Mouse (Mus musculus) cerebellum, postnatal 14 days (tissue): Measurements from ENCODE around the gene Dgkz.
A peak's percentile ranks its signal among the peaks of the same experiment; 100 is the strongest.

ENCODE experiments used
- DNase-seq, 2 experiments: peaks; one replicate each; pipeline ENCODE4 v3.0.0; 2021; ENCODE audit warnings: mixed read lengths in 2 of 2

Dgkz gene

DNA sequence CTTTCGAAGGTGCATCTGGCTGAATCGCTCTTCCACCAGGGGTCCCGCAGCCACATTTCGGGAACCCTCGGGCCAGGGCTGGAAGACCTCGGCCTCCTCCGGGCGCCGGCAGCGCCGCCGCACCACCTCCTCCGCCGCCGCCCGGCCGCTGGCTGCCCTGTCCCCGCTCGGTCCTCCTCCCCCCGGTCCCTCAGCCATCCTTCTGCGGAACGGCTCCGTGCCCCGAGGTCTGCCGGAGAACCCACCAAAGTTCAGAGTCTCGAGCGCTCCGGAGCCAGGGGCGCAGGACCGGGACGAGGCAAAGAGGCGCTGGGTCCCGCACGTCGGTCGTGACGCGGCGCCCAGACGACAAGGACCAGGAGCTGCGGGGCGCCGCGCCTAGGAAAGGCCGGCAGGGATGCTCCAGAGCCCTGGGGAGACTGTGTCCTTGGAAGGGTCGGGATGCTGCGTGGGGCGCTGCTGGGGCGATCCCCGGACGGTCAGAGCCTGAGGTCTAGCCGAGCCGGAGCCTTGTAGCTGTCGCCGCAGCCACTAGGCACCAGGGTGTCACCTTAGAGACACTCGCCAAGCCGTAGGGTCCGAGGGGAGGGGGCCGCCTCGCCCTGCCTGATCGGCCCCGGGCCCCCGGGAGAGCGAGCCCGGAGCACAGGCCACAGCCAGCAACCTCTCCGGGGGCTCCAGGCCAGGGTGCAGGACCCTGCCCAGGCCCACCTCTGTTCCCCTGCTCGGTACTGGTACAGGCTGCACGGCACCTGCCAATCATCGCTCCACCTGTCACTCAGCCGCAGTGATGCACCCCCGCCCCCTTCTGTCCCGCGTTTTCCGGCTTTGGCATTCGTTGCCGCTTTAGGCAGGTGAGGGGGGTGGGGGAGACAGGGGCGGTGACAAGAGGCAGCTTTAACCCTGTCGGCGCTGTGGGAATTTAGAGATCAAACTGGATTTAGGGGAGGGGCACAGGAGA, at the start of gene Dgkz:
Dgkz (minus strand) TSS at position 284 of the 961 bp plus-strand sequence.
- DNase-seq = peak; percentile 42 to 58

DNA sequence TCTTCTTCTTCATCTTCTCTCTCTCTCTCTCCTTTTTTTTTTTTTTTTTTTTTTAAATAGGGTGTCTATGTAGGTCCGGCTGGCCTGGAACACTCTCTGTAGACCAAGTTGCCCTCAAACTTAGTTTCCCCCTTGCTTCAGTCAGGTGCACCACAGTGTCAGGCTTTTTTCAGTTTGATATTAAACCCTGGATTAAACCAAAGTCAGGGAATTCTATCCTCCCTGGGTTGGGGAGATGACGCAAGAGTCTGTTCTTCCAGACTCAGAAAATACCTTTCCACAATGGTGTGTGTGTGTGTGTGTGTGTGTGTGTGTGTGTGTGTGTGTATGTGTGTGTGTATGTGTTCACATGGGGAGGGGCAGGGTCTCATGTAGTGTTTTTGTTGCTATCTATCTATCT, 49.5 kb upstream of the Dgkz start:
- DNase-seq = no peak

DNA sequence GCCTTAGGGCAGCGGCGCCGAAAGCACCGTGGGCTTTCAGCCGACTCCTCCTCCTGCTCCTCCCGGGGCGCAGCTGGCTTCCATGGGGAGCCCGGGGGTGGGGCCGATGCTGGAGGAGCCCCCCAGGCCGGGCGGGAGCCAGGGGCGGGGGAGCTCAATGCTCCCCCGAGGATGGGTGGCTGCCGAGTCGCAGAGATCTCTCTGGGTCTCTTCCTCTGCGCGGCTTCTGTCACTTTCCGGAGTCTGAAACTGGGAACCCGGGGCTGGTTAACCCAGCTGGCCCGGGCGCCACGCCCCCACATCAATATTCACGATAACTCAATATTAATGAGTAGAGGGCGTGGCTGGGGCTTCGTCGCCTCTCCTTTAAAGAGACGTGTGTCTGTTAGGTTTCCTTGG, 48.6 kb upstream of the Dgkz start, which contains the start of gene Creb3l1:
Creb3l1 (minus strand) TSS at position 229 of the 399 bp plus-strand sequence.
- DNase-seq = peak; percentile 51 to 67

DNA sequence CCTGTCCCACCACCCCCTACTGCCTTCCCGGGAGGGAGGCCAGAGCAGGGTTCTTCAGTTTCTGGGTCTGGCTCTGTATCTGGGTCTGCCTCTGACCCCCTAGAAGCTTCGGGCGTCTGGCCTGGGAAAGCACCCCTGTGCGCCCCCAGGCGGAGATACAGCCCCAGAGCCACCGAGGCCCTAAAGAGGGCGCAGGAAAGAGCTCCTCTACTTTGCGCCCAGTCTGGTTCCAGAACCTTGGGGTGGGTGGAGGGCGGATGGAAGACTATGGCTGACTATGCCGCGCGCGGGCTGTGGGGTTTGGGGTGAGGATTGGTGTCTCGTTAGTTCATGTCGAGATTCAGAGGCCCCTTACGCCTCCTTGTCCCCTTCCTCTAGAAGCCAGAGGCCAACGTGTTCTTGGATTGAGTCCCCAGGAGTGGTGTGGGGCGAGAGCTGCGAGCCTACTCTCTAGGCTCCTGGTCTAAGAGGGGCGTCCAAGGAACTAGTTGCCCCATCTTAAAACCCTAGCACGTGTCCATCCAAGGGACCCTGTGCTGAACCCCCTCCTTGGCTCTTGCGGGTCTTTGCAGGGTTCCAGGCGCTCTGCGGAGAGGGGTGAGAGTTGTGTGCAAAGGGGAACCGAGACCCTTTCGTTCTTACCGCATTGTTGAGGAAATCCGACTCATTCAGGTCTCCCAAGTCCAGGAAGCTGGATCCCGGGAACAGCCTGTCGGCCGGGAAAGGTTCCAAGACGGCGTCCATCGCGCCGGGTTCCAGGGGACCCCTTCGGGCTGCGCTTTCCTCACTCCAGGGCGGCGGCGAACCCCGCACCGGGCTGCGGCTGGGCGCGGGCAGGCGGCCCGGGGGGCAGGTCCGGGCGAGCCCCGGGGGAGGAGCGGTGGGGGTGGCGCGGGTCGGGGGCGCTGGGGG, 48.0 kb upstream of the Dgkz start:
- peak; percentile 37 to 63 for DNase-seq

DNA sequence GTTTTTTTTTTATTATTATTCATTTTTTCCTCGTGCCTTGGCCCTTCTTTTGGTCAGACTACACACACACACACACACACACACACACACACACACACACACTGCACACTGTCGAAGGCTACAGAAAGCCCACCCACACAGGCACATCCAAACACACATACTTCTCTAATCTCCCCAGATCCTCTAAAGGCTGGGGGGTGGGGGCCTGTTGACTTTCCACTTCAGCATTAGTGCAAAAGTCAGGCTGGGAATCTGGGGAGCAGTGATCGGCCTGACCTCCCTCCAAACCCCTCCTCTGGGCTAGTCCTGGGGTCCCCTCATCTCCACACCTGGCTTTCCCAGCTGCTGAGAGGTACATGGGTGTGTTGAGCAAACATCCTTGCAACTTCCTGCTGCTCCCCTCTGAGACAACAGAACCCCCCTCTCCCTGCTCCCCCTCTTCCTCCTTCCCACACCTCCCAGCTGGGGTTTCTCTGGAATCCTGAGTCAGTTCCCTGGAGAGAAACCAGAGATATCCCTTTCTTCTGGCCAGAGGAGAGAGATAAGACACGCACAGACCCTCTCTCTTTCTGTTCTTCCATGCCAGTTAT, 45.1 kb upstream of the Dgkz start:
- no peak for DNase-seq

DNA sequence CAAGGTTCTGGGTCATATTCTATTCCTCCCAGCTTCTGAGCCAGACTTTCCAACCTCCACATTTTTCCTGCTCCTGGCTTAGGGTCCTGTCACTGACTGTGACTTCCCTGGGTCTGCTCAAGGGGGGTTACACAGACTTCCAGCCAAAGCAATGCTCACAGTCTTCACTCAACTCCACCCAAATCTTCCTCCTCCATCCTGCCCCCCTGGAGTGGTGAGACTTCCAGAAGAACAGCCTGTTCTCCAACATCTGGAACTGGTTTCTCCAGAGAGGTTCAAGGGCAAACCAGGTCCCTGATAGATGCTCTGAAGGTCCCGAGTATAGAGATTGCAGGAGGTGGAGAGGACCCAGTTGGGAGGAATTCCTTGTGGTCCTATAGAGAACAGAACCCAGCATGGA, 41.8 kb upstream of the Dgkz start:
- DNase-seq = no peak

DNA sequence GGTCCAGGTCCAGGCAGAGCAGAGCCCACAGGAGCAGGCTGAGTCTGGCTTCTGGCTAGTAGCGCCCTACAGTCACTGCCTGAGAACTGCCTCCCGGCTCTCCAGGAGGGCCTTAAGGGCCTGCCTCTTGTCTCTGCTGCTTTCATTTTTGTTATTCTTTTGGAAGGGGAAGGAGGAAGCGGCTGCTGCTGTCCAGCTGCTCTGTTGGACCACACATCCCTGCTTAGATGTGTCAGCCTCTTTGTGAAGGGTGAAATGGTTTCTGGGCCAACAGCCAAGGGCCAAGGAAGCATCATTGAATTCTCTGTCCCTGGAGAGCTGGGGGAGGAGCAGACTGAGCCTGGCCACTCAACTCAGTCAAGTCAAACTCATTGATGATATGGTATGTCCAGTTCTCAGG, 41.3 kb upstream of the Dgkz start:
- DNase-seq = peak; percentile 43 to 72

DNA sequence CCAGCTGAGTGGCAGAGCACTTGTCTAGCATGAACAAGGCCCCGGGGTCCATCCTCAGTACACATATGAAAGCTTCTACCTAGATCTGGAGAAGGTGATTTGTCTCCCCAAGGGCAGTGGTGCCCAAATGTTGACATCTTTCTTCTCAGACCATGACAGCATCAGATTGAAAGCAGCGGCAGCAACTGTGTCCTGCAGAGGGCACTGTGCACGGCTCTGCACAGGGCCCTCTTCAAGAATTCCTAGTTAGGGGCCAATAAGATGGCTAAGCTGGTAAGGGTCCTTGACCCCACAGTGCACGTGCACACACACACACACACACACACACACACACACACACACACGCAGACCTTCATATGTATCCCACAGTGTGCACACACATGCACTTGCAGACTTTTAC, 39.2 kb upstream of the Dgkz start:
- no peak for DNase-seq

DNA sequence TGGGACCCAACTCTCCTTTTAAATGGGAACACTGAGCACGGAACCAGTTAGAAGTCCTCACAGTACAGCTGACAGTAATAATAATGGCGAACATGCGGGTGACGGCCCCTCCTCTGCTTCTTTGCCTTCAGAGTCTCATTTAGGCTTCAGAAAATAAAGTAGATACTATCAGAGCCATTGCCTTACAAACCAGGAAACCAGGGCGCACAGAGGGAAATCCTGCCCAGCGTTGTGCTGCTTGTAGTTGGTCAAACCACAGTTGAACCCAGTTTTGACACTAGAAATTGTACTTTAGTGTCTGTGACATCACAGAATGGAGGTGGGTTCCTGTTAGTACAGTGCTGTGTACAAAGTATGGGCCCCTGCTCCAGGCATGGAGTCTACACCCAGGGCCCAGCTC, 38.6 kb upstream of the Dgkz start:
- DNase-seq = no peak

DNA sequence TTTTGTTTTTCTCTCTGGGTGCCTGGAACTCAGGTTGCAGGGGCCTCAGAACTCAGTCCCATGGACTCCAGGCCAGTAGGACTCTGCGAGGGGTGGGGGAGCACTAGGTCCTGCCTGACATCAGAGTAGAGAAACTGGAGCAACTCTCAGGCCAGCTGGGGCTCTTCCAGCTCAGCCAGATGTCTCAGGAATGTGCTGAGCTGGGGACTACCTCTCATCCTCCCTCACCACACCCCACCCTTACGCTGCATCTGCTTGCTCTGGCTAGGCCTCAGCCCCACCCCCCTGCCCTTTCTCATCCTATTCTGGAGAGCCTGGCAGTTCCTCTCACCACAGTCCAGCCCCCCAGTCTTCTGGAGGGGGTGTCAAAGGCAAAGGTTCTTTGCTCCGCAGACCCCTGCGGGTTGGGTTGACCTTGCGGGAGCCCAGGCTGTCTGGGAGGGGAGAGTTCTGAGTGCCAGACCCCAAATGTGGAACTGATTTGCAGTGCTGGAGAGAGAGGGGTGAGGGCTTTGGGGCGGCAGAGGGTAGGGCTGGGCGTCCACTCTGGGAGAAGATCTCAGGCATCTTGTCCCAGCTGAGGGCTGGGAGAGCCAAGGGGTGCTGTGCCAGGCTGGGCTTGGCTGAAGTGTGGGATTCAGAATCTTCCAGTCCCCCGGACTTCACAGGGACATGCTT, 37.2 kb upstream of the Dgkz start:
- DNase-seq = no peak

DNA sequence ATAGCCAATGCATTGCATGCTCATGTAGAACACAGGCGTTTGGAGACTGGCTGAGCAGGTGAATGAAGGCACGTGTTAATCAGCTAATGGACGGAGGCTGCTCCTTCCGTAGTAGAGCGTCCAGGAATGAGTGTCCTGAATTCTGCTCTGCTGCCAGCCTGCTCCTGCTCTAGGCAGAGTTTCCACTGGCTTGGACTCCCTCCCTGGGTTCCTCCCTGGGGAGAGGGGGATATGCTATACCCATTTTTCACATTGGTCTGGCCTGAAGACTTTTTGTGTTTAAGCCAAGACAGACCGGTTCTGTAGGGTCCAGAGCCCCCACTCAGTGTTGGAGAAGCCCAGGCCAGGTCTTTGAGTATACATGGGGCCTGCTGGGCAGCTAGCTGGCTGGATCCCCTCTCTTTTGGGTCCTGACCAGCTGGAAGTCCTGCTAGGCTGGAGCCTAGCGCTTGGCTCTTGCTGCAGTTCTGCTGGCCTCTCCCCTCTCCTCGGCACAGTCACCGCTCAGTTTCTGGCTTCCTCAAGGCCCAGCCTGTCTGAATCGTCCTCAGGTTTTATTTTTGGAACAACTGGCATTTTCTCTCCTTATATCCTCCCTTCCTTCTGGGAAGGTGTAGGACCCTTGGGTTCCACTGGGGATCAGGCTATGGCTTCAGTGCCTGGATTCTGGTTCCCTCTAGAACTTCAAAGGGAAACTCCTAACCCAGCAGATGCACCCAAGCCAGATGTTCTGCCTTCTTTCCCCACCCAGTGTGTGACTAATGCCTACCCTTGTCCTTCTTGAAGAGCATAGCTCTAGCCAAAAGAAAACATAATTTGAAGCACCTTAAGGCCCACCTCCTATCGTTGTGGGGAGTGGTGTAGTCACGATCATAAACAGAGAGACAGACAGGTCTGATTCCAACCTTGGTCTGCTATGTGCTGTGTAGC, 36.0 kb upstream of the Dgkz start:
- DNase-seq = peak; percentile 34 to 47

DNA sequence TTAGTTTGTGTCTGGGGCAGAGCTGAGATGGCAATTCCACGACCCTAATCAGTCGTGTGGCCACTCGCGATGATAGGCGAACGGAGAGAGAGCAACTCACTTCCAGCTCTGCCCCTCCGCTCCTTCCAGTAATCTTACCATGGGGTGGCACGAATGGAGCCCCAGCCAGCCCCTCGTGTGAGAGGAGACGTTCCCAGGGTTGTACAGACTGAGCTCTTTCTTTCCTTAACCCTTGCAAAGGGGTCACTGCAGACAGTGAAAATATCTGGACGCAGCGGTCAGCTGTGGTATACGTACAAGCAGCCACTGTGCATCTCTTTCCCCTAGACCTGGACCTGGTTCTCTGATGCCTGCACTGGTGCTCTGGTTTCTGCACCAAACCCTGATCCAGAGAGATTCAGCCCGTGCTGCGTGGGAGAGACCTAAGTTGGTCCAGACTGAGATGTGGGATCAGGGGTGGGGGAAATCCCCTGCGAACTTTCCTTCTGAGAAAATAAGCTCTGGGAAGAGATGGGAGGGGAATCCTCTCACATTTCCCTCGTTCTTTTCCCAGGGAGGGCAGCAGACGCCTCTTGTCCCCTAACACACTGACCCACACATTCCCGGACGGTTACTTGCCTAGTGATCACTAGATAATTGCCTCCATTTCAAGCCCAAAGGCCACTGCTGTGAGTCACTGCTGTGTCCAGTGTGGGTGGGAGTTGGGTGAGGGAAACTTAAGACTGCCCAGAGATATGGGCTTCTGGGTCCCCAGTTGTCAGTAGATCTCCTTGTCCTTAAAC, 33.1 kb upstream of the Dgkz start:
- DNase-seq = no peak

DNA sequence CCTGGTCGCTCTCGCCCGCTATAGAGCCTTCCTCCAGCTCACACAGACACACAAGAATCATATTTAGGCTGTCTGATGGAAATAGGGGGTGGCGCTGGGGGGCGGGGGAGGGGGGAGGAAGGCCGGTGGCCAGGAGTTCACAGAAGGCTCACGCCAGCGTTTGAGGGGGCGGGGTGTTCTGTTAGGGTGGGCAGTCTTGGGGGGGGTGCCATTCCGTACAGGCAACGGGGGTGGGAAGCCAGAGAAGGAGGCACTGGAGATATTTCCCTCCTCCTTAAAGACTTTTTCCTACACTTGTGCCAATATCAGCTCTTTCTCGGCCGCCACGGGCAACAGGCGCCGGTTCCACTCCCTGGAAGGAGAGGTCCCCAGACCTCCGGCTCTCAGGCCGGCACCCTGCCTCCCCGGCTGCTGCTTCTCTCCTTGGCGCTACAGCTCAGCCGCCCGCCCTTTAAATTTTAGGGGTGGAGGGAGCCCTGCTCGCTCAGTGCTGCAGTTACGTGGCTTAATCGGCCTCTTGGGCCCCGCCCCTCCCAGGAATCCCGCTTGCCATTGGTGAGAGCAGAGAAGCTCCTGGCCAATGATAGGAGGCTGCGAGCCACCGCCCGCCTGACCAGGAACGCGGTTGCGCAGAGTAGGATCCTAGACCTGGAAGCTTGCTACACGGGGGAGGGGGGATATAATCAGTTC, 32.4 kb upstream of the Dgkz start:
- peak; percentile 98 for DNase-seq

DNA sequence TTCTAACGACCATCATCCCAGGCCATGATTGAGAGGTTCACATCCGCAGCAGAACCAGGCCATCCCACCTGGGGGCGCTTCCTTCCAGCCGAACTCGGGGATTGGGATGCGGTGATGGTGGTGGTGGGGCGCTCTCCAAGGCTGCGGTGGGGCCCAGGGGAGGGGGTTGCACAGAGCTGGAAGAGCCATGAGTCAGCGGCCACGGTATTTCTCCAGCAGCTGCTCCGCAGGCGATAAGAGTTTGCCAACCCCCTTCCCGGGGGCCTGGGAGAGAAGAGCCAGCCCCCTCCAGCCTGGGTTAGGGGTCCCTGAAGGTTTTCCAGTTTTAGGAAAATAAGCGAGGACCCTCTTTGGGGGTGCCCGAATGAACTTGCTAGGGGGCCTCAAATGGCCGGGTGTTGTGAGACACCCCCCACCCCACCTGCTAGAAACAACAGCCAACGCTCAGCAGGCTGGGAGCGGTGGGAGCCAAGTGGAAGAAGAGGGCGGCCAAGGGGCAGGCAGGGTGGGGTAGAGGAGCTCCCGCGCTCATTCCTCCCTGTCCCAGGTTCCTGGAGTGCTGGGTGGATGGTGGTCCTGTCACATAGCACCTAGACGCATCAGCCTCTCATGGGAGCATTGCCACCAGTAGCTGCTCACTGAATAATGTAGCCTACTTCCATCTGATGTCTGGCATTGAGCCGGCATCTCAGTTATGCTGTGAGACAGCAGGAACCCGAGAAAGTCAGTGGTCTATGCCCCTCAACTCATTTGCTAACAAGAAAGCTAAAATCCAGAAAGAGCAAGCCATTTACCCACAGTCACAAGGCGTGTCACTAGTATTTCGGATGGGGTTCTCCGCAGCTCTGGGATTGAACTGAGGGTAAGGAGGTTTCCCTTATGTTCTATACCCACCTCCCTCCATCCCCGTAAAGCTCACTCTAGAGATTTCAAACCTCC, 31.6 kb upstream of the Dgkz start:
- peak; percentile 77 to 85 for DNase-seq

DNA sequence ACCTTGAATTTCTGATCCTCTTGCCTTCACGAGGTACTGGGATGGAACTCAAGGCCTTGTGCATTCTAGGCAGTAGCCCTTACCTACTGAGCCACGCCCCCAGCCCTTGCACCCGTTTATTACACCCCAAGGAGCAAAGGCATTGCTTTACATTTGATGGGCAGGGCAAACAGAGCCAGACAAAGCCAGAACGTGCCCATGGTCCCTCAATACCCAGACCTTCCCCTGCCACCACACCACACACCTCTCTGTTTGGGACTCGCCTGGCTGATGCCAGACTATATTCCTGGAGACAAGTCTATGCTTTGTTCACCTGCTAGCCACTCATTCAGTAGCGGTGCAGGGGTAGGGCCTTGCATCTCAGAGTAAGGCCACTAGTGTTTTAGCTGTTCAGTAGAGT, 30.8 kb upstream of the Dgkz start:
- no peak for DNase-seq

DNA sequence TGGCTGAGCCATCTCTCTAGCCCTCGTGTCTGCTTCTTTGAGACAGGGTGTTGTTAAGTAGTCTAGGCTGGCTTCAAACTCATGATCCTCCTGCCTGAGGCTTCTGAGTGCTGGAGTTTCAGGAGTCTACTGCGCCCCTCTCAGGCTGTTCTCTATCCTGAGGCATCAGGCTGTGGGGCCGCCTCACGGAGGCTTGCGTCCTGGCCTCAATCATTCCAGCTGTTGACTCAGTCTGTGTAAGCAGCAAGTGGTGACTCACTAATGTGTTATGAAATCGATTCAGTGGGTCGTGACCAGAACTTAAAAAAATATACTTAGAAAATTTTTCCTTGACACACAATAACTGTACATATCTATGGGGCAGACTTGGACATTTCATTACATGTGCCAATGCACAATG, 29.0 kb upstream of the Dgkz start:
- DNase-seq = no peak

DNA sequence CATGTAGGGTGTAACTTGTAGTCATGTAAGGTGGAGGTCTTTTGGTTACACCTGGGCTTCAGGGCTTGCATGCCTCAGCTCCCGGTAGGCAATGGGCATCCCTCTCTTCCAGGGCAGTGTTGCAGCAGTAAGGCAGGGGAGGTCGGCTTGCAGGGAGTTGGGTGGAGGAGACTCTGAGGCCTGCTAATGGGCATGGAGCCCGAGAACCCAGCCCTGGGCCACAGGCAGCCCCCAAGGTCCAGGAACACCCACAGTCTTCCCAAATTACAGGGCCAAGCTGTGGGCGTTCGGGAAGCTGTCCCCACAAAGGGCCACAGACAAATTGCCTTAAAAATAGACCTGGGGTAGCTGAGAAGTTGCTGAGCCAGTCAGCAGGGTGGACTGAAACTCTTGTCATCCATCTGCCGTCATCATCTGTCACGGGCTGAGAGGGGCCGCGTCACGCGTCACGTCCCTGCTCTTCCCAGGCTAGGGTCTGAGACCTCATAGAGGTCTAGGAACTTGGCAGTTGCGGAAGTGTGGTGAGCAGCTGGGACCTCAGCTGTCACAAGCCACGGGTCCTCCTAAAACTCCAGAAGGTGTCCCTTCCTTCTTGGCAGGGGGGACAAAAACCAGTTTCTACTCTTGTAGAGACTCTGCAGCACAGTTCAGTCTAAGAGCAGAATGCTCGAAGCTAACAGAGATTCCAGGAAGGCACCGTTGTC, 22.4 kb upstream of the Dgkz start:
- peak in 1 of 2 experiments; percentile 26 for DNase-seq

DNA sequence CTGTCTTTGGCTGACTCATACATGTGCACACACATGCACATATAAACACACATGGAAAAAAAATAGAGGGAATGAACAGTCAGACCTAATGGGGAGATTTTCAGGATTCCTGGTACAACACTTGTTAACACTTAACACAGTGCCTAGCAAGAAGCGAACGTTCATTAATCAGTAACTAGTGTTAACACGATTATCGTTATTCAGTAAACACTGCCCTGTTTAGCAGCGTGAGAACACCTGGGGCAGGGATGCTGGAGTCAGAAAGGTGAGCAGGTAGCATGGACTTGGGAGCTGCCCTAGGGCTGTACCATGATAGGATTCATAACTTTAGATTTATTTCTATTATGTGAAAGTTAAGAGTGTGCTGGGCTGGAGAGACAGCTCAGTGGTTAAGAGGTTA, 20.3 kb upstream of the Dgkz start:
- DNase-seq = no peak
